Mouse (Mus musculus) macrophage (primary cell): Measurements from ENCODE around the gene Gpc1. TPM values are rescaled to one million over a fixed set of nuclear protein-coding genes. Genes with fewer than 3 reads are reported as not detected.

Experiments
- polyA plus RNA-seq: library from polyadenylated mRNA; stranded (reverse); fragments of 250-400 nt; gene quantifications from 3 replicates; pipeline ENCODE4 v1.2.4, GENCODE M21; 2018; ENCODE audit warnings: inconsistent platforms

The Gpc1 gene
- polyA plus RNA-seq, 1 experiment from 2014 or later, result 0.53 TPM

Other genes with a start within 250 kb of the Gpc1 start
- gene Olfr1412, start 245.9 kb upstream of the Gpc1 start, polyA plus RNA-seq, result not detected in 3 replicates
- not detected in 3 replicates for gene Olfr1411, start 237.2 kb upstream of the Gpc1 start, polyA plus RNA-seq
- not detected in 3 replicates for gene Olfr1410, start 225.9 kb upstream of the Gpc1 start, polyA plus RNA-seq
- gene Olfr12, start 213.9 kb upstream of the Gpc1 start, polyA plus RNA-seq, result not detected in 3 replicates
- 112 to 471 TPM (median 428 TPM) in 3 replicates for gene Cops9, start 189.7 kb upstream of the Gpc1 start, polyA plus RNA-seq
- gene Otos, start 182.8 kb upstream of the Gpc1 start, polyA plus RNA-seq, result not detected in 3 replicates
- 0.10 to 0.14 TPM (median 0.14 TPM) in 3 replicates for gene Ankmy1, start 71.3 kb downstream of the Gpc1 start, polyA plus RNA-seq
- gene Dusp28, start 75.3 kb downstream of the Gpc1 start, polyA plus RNA-seq, result 1.2 to 12.1 TPM (median 3.2 TPM) in 3 replicates
- 45.2 to 67.8 TPM (median 46.2 TPM) in 3 replicates for gene Rnpepl1, start 79.1 kb downstream of the Gpc1 start, polyA plus RNA-seq
- 2.8 to 9.3 TPM (median 7.1 TPM) in 3 replicates for gene Capn10, start 102.7 kb downstream of the Gpc1 start, polyA plus RNA-seq
- 4.5 to 16.1 TPM (median 7.7 TPM) in 3 replicates for gene Gpr35, start 119.2 kb downstream of the Gpc1 start, polyA plus RNA-seq
- gene Aqp12, start 174.7 kb downstream of the Gpc1 start, polyA plus RNA-seq, result not detected in 3 replicates